Mouse (Mus musculus) embryo, embryonic 10.5 days (tissue): Measurements from ENCODE around the gene Fam133b.
"Not testable (repeated sequence)": the region's sequence is repeated elsewhere in the genome, so short reads cannot be mapped to it uniquely, and the experiment has no call there.

ENCODE experiments used
- DNase-seq: peaks from one replicate; pipeline ENCODE4 v3.0.0-alpha.2; 2015; ENCODE audit warnings: low spot score

Fam133b gene

DNA sequence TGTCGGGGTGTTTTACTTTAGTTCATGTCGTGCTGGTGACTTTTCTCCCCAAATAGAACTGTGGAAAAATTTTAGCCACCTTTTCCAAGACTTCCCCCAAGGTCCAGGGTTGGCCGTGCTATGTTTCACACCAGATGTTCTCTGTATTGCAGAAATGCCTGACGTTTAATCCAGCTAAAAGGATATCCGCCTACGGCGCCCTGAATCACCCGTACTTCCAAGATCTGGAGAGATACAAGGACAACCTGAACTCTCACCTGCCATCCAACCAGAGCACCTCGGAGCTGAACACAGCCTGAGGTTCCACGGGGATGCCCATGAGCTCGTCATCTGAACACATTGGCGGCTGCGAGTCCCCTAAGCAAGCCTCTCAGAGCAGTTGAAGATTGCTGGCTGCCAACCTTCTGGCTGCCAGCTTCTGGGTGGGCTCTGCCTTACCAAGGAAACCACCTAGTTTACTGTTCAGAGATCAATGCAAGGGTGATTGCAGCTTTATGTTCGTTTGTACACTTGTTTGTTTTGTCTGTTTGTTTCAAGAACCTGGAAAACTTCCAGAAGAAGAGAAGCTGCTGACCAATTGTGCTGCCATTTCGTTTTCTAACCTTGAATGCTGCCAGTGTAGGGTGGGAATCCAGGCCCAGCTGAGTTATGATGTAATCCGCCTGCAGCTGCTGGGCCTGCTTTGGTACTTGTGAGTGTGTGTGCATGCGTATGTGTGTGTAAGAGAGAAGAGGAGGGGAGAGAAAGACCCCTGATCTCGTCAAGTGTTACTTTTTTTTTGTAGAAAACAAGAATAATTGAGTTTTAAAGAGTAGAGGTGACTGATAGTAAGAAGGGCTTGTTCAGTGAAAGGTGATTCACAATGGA is 22.9 kb upstream of the Fam133b start:
- no peak for DNase-seq

- no peak for DNase-seq
Measured at GRCm38 (mm10) chr5:3521741-3522140, 21.9 kb upstream of the Fam133b start.

DNA sequence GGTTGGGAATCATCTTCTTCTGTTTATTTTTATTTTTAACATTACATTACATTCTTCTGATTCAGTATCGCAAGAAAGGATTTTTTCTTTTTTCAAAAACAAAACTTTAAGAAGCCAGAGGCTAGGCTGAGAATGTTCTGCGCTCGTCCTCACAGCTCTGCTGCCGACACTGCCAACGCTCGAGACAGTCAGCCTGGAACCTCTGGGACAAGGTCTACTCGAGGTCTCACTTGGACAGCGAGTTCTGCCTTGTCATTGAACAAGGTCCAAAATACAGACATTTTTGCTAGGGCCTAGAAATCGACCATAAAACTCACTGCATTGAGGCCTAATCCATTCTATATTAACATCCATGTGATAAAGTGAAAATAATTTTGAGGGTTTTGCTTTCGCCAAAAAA is 20.8 kb upstream of the Fam133b start:
- no peak for DNase-seq

DNA sequence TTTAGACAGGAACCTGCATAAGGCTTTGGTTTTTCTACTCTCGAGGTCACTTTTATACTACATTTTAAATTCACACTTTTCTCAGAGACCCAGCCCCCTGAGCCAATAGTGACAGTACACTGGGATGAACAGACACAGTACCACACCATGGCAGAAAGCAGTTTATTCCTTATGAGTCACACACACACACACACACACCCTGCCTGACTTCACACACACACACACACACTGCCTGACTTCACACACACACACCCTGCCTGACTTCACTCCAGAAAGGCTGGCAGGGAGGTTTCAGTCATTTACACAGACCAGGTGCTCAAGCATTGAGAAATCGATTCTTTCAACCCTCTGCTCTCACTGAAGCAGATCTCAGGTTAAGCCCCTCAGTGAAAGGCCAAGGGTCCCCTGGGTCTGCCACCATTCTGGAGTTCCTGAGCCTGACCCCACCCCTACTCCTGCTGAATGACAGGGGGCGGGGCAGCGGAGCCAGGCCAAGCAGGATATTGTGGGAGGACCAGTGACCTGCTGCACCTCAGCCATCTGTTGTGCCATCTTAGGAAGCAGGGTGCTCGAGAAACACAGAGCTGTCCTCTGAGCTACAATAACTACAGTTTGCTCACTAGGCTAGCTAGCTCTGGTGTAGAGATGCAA is 16.5 kb upstream of the Fam133b start:
- peak; percentile 72 for DNase-seq

DNA sequence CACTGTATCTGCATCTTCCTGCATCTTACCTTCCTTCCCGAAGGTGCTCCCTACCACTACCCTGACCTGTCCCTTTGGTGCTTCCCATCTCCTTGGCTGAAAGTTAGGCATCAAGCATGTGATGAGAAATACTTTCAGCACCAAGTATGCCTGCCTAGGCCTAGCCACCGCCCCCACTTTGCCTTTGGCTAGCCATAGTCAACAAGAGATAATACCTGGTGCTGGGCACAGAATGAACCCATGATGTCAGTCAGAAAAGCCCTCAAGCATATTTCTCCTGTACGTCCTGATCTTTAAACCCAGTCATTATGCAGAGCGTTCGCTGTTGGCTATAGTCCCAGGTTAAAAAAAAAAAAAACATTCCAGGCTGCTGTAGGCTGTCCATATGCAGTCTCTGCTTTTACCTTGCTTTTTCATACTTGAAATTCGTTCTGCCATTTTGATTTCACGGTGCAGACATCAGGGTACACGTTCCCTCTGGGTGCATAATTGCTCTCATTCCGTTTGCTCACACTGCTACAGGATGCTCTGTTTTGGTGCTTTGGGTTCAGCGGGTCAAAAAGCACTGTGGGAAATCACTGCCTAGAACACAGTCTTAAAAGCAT is 13.9 kb upstream of the Fam133b start:
- DNase-seq = no peak

DNA sequence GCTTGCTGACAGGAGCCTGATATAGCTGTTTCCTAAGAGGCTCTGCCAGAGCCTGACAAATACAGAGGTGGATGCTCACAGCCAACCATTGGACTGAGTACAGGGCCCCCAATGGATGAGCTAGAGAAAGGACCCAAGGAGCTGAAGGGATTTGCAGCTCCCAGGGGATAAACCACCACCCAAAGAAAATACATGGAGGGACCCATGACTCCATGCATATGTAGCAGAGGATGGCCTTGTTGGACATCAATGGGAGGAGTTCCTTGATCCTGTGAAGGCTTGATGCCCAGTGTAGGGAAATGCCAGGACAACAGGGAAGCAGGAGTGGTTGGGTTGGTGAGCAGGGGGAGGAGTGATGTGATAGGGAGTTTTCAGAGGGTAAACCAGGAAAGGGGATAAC is 11.6 kb upstream of the Fam133b start:
- DNase-seq = not testable (repeated sequence)

GRCm38 (mm10) chr5:3536592-3537212 is 6.9 kb upstream of the Fam133b start:
- no peak for DNase-seq

DNA sequence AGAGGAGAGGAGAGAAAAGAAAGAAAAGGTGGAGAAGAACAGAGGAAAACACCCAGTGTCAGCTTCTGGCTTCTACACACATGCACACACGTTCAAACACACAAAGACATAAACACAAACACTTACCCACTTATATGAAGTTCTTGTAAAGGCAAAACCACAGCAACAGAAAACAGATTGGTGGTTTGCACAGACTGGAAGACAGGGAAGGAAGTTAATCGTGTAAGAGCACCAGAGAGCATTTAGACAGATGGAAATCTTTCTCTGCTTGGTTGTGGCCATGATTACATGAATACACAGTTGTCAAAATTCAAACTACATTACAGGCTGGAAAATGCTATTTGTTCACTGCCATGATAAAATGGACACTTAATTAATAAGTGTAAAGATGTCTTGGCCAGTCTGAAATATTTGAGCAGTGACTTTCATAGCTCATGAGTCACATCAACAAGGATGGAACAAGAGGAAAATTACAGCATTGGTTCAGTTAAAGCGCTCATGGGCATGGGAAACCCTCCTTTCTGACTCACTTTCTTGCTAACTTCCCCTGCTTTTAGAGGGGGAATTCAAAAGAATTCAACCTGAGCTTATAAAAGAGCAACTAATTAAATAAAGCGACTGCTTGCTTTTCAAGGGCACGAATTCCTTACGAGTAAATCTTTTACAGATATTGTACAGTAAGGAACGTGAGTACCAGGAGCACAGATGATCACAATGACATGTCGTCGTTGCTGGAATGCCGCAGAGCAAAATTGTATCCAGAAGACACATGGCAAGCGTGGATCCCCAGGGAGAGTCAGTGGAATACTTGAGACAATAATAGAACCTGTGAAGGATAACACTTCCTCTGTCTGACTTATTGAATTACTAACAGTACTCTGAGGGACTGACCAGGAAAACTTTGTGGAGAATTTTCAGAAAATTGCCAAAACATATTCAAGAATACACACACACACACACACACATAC is 4.8 kb upstream of the Fam133b start:
- DNase-seq = no peak

GRCm38 (mm10) chr5:3541871-3542270 is 1.8 kb upstream of the Fam133b start:
- DNase-seq = no peak

GRCm38 (mm10) chr5:3544480-3544769 is 792 bp downstream of the Fam133b start:
- DNase-seq = no peak

DNA sequence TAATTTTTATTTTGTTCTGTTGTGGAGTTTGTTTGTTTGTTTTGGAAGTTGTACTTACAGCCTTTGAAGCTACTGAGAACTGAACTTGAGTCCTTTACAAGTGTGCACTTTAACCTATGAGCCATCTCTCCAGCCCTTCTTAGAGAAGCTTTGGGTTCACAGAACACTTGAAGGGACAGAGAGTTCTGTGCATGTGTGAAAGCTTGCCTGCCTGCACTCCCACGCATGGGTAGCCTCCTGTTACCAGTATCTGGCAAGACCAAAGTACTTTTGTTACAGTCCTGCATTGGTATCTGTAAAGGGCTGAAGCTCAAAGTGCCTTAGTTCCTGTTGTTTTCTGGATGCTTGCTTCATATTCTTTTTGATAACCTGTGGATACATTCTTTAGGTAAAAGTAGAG is 2.6 kb downstream of the Fam133b start:
- no peak for DNase-seq

GRCm38 (mm10) chr5:3551481-3551880 is 7.8 kb downstream of the Fam133b start:
- no peak for DNase-seq

GRCm38 (mm10) chr5:3554198-3554597 is 10.6 kb downstream of the Fam133b start:
- DNase-seq = no peak

GRCm38 (mm10) chr5:3571266-3571665 is 27.6 kb downstream of the Fam133b start, which contains the start of gene 1700109H08Rik:
1700109H08Rik (plus strand) TSS chr5:3571566.
- DNase-seq = no peak

GRCm38 (mm10) chr5:3574825-3575224 is 31.2 kb downstream of the Fam133b start:
- no peak for DNase-seq

DNA sequence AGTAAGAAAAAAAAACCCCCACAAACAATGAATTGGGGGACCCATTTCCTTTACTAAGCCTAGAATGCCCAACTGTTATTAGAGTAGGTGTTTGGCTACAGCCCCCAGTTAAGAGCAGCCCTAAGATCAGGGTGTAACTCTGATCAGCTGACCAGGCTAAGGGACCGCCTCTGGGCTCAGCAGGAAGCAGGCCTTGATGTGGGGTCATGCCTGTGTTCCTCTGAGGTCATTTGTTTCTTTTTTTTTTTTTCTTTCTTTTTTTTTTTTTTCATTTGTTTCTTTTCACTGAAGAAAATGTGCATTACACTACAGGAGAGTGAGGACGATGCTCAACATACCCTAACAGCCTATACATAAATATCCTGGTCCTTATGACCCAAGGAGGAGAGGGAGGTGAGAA is 34.3 kb downstream of the Fam133b start:
- no peak for DNase-seq

- DNase-seq = no peak
Measured at GRCm38 (mm10) chr5:3579066-3579465, 35.4 kb downstream of the Fam133b start.

DNA sequence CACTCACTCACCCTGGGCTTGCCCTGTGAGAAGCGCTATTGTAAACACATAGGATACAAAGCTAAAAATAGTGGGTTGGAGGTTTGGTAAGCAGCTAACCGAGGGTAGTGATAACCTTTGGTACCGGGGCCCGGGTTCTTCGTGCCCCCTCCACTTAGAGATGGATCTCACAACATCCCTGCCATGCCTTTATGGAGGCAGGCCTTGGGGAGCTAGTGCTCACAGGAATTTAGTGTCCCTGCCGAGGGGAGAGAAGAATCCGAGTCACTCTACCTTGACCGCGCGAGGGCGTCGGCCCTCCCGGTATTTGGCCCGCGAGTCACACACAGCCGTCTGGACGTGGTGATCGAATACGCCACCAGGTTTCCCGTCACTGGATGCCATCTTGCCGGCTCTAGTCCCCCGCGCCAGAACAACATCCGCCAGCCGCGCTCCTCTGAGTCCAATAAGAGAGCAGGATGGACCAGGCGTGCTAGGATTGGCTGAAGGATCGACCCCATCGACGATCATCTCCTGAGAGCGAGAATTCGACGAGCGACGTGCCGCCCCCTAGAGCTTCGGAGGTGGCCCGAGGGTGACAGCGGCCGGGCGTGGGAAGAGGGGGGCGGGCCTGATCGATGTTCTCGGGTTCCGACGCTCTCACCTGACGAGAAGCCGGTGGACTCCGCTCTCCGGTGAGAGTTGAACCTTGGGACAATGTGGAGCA is 52.2 kb downstream of the Fam133b start, which contains the start of gene Pex1:
Pex1 (plus strand) TSS at position 374 of the 706 bp plus-strand sequence.
- peak; percentile 99 for DNase-seq

DNA sequence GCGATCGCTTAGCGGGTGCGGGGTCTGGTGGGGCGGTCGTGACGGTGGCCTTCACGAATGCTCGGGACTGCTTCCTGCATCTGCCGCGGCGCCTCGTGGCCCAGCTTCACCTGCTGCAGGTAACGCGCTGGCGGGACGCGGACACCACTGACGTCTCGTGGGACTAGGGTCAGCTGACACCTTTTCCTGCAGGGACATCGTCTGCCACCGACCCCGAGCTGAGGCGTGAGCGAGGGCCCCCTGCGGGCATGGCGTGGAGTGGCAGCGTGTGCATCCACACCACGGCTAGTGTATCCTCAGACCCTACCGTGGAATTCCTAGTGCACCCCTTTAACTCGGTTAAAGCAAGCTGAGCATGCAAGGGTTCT is 52.8 kb downstream of the Fam133b start, which contains the start of gene Rbm48:
Rbm48 (minus strand) TSS at position 187 of the 368 bp plus-strand sequence.
- DNase-seq = peak; percentile 82

DNA sequence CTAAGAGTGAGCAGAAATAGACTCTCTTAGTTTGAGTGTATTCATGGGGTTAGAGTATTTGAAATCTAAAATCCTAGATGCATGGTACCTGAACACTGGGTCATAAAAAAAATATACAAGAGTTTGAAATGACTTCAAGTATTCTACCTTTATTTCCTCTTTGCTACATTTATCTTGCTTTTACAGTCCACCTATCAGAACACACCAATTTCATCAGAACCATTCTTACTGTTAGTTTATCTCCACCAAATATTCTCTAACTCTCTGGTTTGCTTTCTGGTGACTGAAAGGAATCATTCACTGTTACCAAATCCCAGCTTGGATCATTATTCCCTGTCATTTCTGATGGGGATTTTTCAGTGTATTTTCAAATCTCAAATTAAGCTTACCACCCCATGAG is 53.5 kb downstream of the Fam133b start:
- no peak for DNase-seq

- no peak for DNase-seq
Measured at GRCm38 (mm10) chr5:3598766-3599165, 55.1 kb downstream of the Fam133b start.
